Mouse (Mus musculus) intestine, embryonic 14.5 days (tissue): ENCODE results near the gene Cpm. TPM values are rescaled to one million over a fixed set of nuclear protein-coding genes. Genes with fewer than 3 reads are reported as not detected.
A peak's percentile ranks its signal among the peaks of the same experiment; 100 is the strongest.

Source experiments
- ATAC-seq: fragments of 200-750 bp; cut with Nextera tagmentation; replicated peaks from 2 replicates; pipeline ENCODE4 v1.8.0; 2017; ENCODE audit warnings: low read depth, moderate number of reproducible peaks, moderate TSS enrichment, moderate library complexity; ENCODE audit not compliant: low FRiP score, low TSS enrichment
- DNase-seq: peaks from one replicate; pipeline ENCODE4 v3.0.0-alpha.2; 2018; ENCODE audit warnings: low spot score
- H3K27ac ChIP-seq: fragments of 300-500 bp; sonication (generic); 2 replicates; pipeline ENCODE4 v1.5.1; 2014; ENCODE audit warnings: low read depth, mild to moderate bottlenecking, control low read depth
- H3K27me3 ChIP-seq: fragments of 300-500 bp; sonication (generic); replicated peaks from 2 replicates; pipeline ENCODE4 v1.6.1; 2014; ENCODE audit warnings: low read length, control low read depth; ENCODE audit not compliant: control insufficient read depth, insufficient read depth
- H3K36me3 ChIP-seq: fragments of 300-500 bp; sonication (generic); 2 replicates; pipeline ENCODE4 v1.6.1; 2014; ENCODE audit warnings: low read length, control low read depth; ENCODE audit not compliant: control insufficient read depth, insufficient read depth
- H3K4me1 ChIP-seq: fragments of 300-500 bp; sonication (generic); replicated peaks from 2 replicates; pipeline ENCODE4 v1.6.1; 2014; ENCODE audit warnings: low read length, control low read depth, mixed read lengths; ENCODE audit not compliant: control insufficient read depth, insufficient read depth
- H3K4me2 ChIP-seq: fragments of 300-500 bp; sonication (generic); 2 replicates; pipeline ENCODE4 v1.6.1; 2014; ENCODE audit warnings: low read length
- H3K4me3 ChIP-seq: fragments of 300-500 bp; sonication (generic); 2 replicates; pipeline ENCODE4 v1.5.1; 2014; ENCODE audit warnings: low read depth, low read length, control low read depth, mixed read lengths
- H3K9ac ChIP-seq: fragments of 300-500 bp; sonication (generic); 2 replicates; pipeline ENCODE4 v1.6.1; 2014; ENCODE audit warnings: mild to moderate bottlenecking, low read length
- H3K9me3 ChIP-seq: fragments of 300-500 bp; sonication (generic); 2 replicates; pipeline ENCODE4 v1.6.1; 2016; ENCODE audit warnings: low read length, control low read depth; ENCODE audit not compliant: control insufficient read depth
- WGBS: fragments of 180-500 bp; shearing (Covaris S2); extraction: QIAGEN DNeasy Blood & Tissue Kit; methylation state at CpG from one replicate; pipeline ENCODE4 v1.1.7; 2014; 5-methylcytosine and 5-hydroxymethylcytosine counted together
- polyA plus RNA-seq: library from polyadenylated mRNA; unstranded; fragments of >200 nt; fragmentation: Nextera tagmentation; extraction: Ambion mirVana; gene quantifications from 2 replicates; pipeline ENCODE4 v1.2.1, GENCODE M21; 2014

Cpm gene
- polyA plus RNA-seq, 1 experiment from 2014 or later, result 66.6 TPM

GRCm38 (mm10) chr10:117725671-117726070, 96.4 kb downstream of the Cpm start:
- H3K4me2 ChIP-seq, result no peak overlapping the region
- WGBS, result 72% methylated on average over 7 of the region's 7 CpGs
- H3K4me1 ChIP-seq, result no peaks in the 10 kb centered on the region; the same call in 1 of the 2 replicates
- DNase-seq (no peak), ATAC-seq (no peak)
- H3K27me3 ChIP-seq, result no peaks in the 10 kb centered on the region
- H3K4me3 ChIP-seq, result no peak overlapping the region
- H3K27ac ChIP-seq, result no peak overlapping the region
- no peaks in the 10 kb centered on the region for H3K36me3 ChIP-seq
- no peaks in the 10 kb centered on the region for H3K9me3 ChIP-seq
- H3K9ac ChIP-seq, result no peak overlapping the region

GRCm38 (mm10) chr10:117726350-117726749, 97.0 kb downstream of the Cpm start:
- Histone ChIP-seq H3K4me2 (no peak overlapping the region), H3K9ac (no peak overlapping the region), H3K27ac (no peak overlapping the region), H3K4me1 (no peaks in the 10 kb centered on the region; the same call in 1 of the 2 replicates), H3K27me3 (no peaks in the 10 kb centered on the region), H3K4me3 (no peak overlapping the region), H3K36me3 (no peaks in the 10 kb centered on the region), H3K9me3 (no peaks in the 10 kb centered on the region)
- 90% methylated on average over 4 of the region's 4 CpGs for WGBS
- DNase-seq (no peak), ATAC-seq (no peak)

- Histone ChIP-seq H3K36me3 (no peaks in the 10 kb centered on the region), H3K4me3 (no peak overlapping the region), H3K4me2 (no peak overlapping the region), H3K27me3 (no peaks in the 10 kb centered on the region), H3K9ac (no peak overlapping the region), H3K27ac (no peak overlapping the region), H3K4me1 (no peaks in the 10 kb centered on the region; the same call in 1 of the 2 replicates), H3K9me3 (no peaks in the 10 kb centered on the region)
- ATAC-seq (no peak), DNase-seq (no peak)
- 97% methylated on average over 4 of the region's 4 CpGs for WGBS
Observed at GRCm38 (mm10) chr10:117726888-117727385, 97.6 kb downstream of the Cpm start.

GRCm38 (mm10) chr10:117727518-117728110, 98.3 kb downstream of the Cpm start:
- WGBS, result 63% methylated on average over 9 of the region's 9 CpGs
- Histone ChIP-seq H3K9ac (no peak overlapping the region), H3K4me2 (no peak overlapping the region), H3K36me3 (no peaks in the 10 kb centered on the region), H3K4me3 (no peak overlapping the region), H3K4me1 (no peaks in the 10 kb centered on the region; the same call in 1 of the 2 replicates), H3K27ac (no peak overlapping the region), H3K9me3 (no peaks in the 10 kb centered on the region), H3K27me3 (no peaks in the 10 kb centered on the region)
- ATAC-seq (no peak), DNase-seq (no peak)

- Histone ChIP-seq H3K4me3 (no peak overlapping the region), H3K36me3 (no peaks in the 10 kb centered on the region), H3K27me3 (no peaks in the 10 kb centered on the region), H3K4me2 (no peak overlapping the region), H3K9ac (no peak overlapping the region), H3K27ac (no peak overlapping the region), H3K4me1 (no peaks in the 10 kb centered on the region; the same call in 1 of the 2 replicates), H3K9me3 (no peaks in the 10 kb centered on the region)
- 80% methylated on average over 5 of the region's 5 CpGs for WGBS
- ATAC-seq (no peak), DNase-seq (no peak)
Observed at GRCm38 (mm10) chr10:117728574-117728973, 99.3 kb downstream of the Cpm start.

GRCm38 (mm10) chr10:117729139-117729814, 100.0 kb downstream of the Cpm start:
- no peak overlapping the region for H3K4me2 ChIP-seq
- no peaks in the 10 kb centered on the region for H3K9me3 ChIP-seq
- WGBS, result 54% methylated on average over 11 of the region's 11 CpGs
- H3K9ac ChIP-seq, result no peak overlapping the region
- no peaks in the 10 kb centered on the region for H3K27me3 ChIP-seq
- no peak overlapping the region for H3K27ac ChIP-seq
- no peaks in the 10 kb centered on the region; the same call in 1 of the 2 replicates for H3K4me1 ChIP-seq
- no peak overlapping the region for H3K4me3 ChIP-seq
- DNase-seq, result no peak
- peak; percentile 30; the same call in 1 of the 2 replicates for ATAC-seq
- H3K36me3 ChIP-seq, result no peaks in the 10 kb centered on the region

GRCm38 (mm10) chr10:117730140-117730539, 100.8 kb downstream of the Cpm start:
- DNase-seq (no peak), ATAC-seq (no peak)
- Histone ChIP-seq H3K9me3 (no peaks in the 10 kb centered on the region), H3K27ac (no peak overlapping the region), H3K27me3 (no peaks in the 10 kb centered on the region), H3K4me2 (no peak overlapping the region), H3K4me3 (no peak overlapping the region), H3K4me1 (no peaks in the 10 kb centered on the region; the same call in 1 of the 2 replicates), H3K9ac (no peak overlapping the region), H3K36me3 (no peaks in the 10 kb centered on the region)
- WGBS, result 95% methylated on average over 7 of the region's 7 CpGs

- DNase-seq, result no peak
- ATAC-seq, result no peak
- Histone ChIP-seq H3K36me3 (no peaks in the 10 kb centered on the region), H3K4me3 (no peak overlapping the region), H3K9ac (no peak overlapping the region), H3K4me1 (no peaks in the 10 kb centered on the region; the same call in 1 of the 2 replicates), H3K4me2 (no peak overlapping the region), H3K9me3 (no peaks in the 10 kb centered on the region), H3K27me3 (no peaks in the 10 kb centered on the region), H3K27ac (no peak overlapping the region)
- WGBS, result 93% methylated on average over 12 of the region's 12 CpGs
Observed at GRCm38 (mm10) chr10:117730637-117731203, 101.4 kb downstream of the Cpm start.
